Mouse (Mus musculus) ES-CJ7 (cell line): ENCODE measurements around the gene Helz2.

Source experiments
- DNase-seq: peaks from one replicate; pipeline ENCODE4 v3.0.0; 2011; ENCODE audit warnings: low read depth, low spot score

Helz2 gene

GRCm38 (mm10) chr2:181196628-181197300 lies 45.1 kb downstream of the Helz2 start:
- DNase-seq, result no peak

GRCm38 (mm10) chr2:181193044-181193443 lies 48.8 kb downstream of the Helz2 start:
- no peak for DNase-seq

GRCm38 (mm10) chr2:181191936-181192335 lies 49.9 kb downstream of the Helz2 start:
- no peak for DNase-seq

- peak; percentile 27 for DNase-seq
These were observed 50.4 kb downstream of the Helz2 start for GRCm38 (mm10) chr2:181191385-181191784.

- no peak for DNase-seq
These were observed 52.5 kb downstream of the Helz2 start for GRCm38 (mm10) chr2:181189321-181189720.

GRCm38 (mm10) chr2:181188681-181189080 lies 53.1 kb downstream of the Helz2 start:
- peak; percentile 93 for DNase-seq

GRCm38 (mm10) chr2:181187121-181188000 lies 54.5 kb downstream of the Helz2 start, which contains the start of gene Ppdpf:
Gene Ppdpf, plus strand, starts transcription at chr2:181187247.
- DNase-seq, result peak; percentile 96

GRCm38 (mm10) chr2:181186635-181187034 lies 55.2 kb downstream of the Helz2 start:
- peak; percentile 94 for DNase-seq

- no peak for DNase-seq
These were observed 60.9 kb downstream of the Helz2 start for GRCm38 (mm10) chr2:181180898-181181297.

- no peak for DNase-seq
These were observed 63.4 kb downstream of the Helz2 start for GRCm38 (mm10) chr2:181178471-181178870.

- DNase-seq, result no peak
These were observed 63.8 kb downstream of the Helz2 start for GRCm38 (mm10) chr2:181178015-181178414.
